Mouse (Mus musculus) midbrain, embryonic 14.5 days (tissue): ENCODE results near the gene Olfr1221. TPM values are rescaled to one million over a fixed set of nuclear protein-coding genes. Genes with fewer than 3 reads are reported as not detected.

Experiments
- ATAC-seq: fragments of 200-750 bp; cut with Nextera tagmentation; 2 replicates; pipeline ENCODE4 v1.8.0; 2017; ENCODE audit warnings: moderate number of reproducible peaks, moderate library complexity; ENCODE audit not compliant: low FRiP score, low TSS enrichment
- DNase-seq: peaks from one replicate; pipeline ENCODE4 v3.0.0-alpha.2; 2015
- H3K27ac ChIP-seq: fragments of 300-500 bp; sonication (generic); replicated peaks from 2 replicates; pipeline ENCODE4 v1.5.1; 2014; ENCODE audit warnings: mild to moderate bottlenecking, low read depth, low read length, moderate library complexity
- H3K27me3 ChIP-seq: fragments of 300-500 bp; sonication (generic); 2 replicates; pipeline ENCODE4 v1.6.1; 2014; ENCODE audit warnings: low read length, control low read depth, mixed read lengths; ENCODE audit not compliant: control insufficient read depth, insufficient read depth
- H3K36me3 ChIP-seq: fragments of 300-500 bp; sonication (generic); 2 replicates; pipeline ENCODE4 v1.6.1; 2014; ENCODE audit warnings: low read length, control low read depth; ENCODE audit not compliant: control insufficient read depth, insufficient read depth
- H3K4me1 ChIP-seq: fragments of 300-500 bp; sonication (generic); 2 replicates; pipeline ENCODE4 v1.6.1; 2014; ENCODE audit warnings: mild to moderate bottlenecking, antibody characterized with exemption, low read length, control low read depth; ENCODE audit not compliant: control insufficient read depth, insufficient read depth
- H3K4me2 ChIP-seq: fragments of 300-500 bp; sonication (generic); 2 replicates; pipeline ENCODE4 v1.6.1; 2014; ENCODE audit warnings: mild to moderate bottlenecking, low read length, moderate library complexity
- H3K4me3 ChIP-seq: fragments of 300-500 bp; sonication (generic); replicated peaks from 2 replicates; pipeline ENCODE4 v1.5.1; 2014; ENCODE audit warnings: low read depth, low read length
- H3K9ac ChIP-seq: fragments of 300-500 bp; sonication (generic); replicated peaks from 2 replicates; pipeline ENCODE4 v1.6.1; 2014; ENCODE audit warnings: mild to moderate bottlenecking, low read length, moderate library complexity
- H3K9me3 ChIP-seq: fragments of 300-500 bp; sonication (generic); 2 replicates; pipeline ENCODE4 v1.6.1; 2016; ENCODE audit warnings: low read length, control low read depth, mixed read lengths; ENCODE audit not compliant: control insufficient read depth
- polyA plus RNA-seq: library from polyadenylated mRNA; unstranded; fragments of >200 nt; fragmentation: Nextera tagmentation; extraction: Ambion mirVana; gene quantifications from 2 replicates; pipeline ENCODE4 v1.2.1, GENCODE M21; 2014

Gene Olfr1221
- polyA plus RNA-seq, 1 experiment from 2014 or later = not detected

- Histone ChIP-seq H3K27me3 (no peaks in the 10 kb centered on the region), H3K9ac (no peak overlapping the region), H3K36me3 (no peaks in the 10 kb centered on the region), H3K27ac (no peak overlapping the region), H3K4me2 (no peak overlapping the region), H3K9me3 (no peaks in the 10 kb centered on the region), H3K4me1 (no peaks in the 10 kb centered on the region), H3K4me3 (no peak overlapping the region)
- ATAC-seq = no peak
- DNase-seq = no peak
These were observed 35.6 kb downstream of the Olfr1221 start for GRCm38 (mm10) chr2:89081487-89081886.

GRCm38 (mm10) chr2:89061087-89061486 lies 56.0 kb downstream of the Olfr1221 start, which contains the start of gene Olfr1218:
TSS of gene Olfr1218 (minus strand) at chr2:89061187.
- H3K4me3 ChIP-seq = no peak within 1 kb of the TSS
- H3K9ac ChIP-seq = no peak within 1 kb of the TSS
- no peaks in the 10 kb centered on the region for H3K27me3 ChIP-seq
- no peaks in the 10 kb centered on the region for H3K4me1 ChIP-seq
- no peaks in the 10 kb centered on the region for H3K36me3 ChIP-seq
- ATAC-seq = no peak
- H3K4me2 ChIP-seq = no peak within 1 kb of the TSS
- DNase-seq = no peak
- no peak within 1 kb of the TSS for H3K27ac ChIP-seq
- no peaks in the 10 kb centered on the region for H3K9me3 ChIP-seq

Other genes with a start within 250 kb of the Olfr1221 start
- gene Olfr1208, start 215.0 kb downstream of the Olfr1221 start, polyA plus RNA-seq = not detected in 2 replicates
- gene Olfr1209, start 202.1 kb downstream of the Olfr1221 start, polyA plus RNA-seq = not detected in 2 replicates
- gene Olfr1211, start 179.2 kb downstream of the Olfr1221 start, polyA plus RNA-seq = not detected in 2 replicates
- gene Olfr1212, start 163.3 kb downstream of the Olfr1221 start, polyA plus RNA-seq = not detected in 2 replicates
- gene Gm13762, start 137.0 kb downstream of the Olfr1221 start, polyA plus RNA-seq = not detected in 2 replicates
- gene Olfr1214, start 124.6 kb downstream of the Olfr1221 start, polyA plus RNA-seq = not detected in 2 replicates
- not detected in 2 replicates for gene Olfr1215, start 110.3 kb downstream of the Olfr1221 start, polyA plus RNA-seq
- not detected in 2 replicates for gene Olfr1216, start 98.9 kb downstream of the Olfr1221 start, polyA plus RNA-seq
- gene Olfr1217, start 85.2 kb downstream of the Olfr1221 start, polyA plus RNA-seq = not detected in 2 replicates
- gene Olfr1218, start 56.1 kb downstream of the Olfr1221 start, polyA plus RNA-seq = not detected in 2 replicates
- not detected in 2 replicates for gene Olfr1219, start 33.8 kb downstream of the Olfr1221 start, polyA plus RNA-seq
- not detected in 2 replicates for gene Olfr1220, start 10.4 kb downstream of the Olfr1221 start, polyA plus RNA-seq
- not detected in 2 replicates for gene Olfr1222, start 15.8 kb upstream of the Olfr1221 start, polyA plus RNA-seq
- gene Olfr1223, start 34.3 kb upstream of the Olfr1221 start, polyA plus RNA-seq = not detected in 2 replicates
- gene Olfr1224-ps1, start 46.8 kb upstream of the Olfr1221 start, polyA plus RNA-seq = not detected in 2 replicates
- gene Olfr1225, start 57.4 kb upstream of the Olfr1221 start, polyA plus RNA-seq = not detected in 2 replicates
- gene Olfr1226, start 82.8 kb upstream of the Olfr1221 start, polyA plus RNA-seq = not detected in 2 replicates
- gene Olfr1228, start 136.8 kb upstream of the Olfr1221 start, polyA plus RNA-seq = not detected in 2 replicates
- not detected in 2 replicates for gene Olfr1229, start 170.7 kb upstream of the Olfr1221 start, polyA plus RNA-seq
- gene Olfr1230, start 180.0 kb upstream of the Olfr1221 start, polyA plus RNA-seq = not detected in 2 replicates
- gene Olfr1231, start 189.8 kb upstream of the Olfr1221 start, polyA plus RNA-seq = not detected in 2 replicates
- not detected in 2 replicates for gene Olfr1232, start 212.4 kb upstream of the Olfr1221 start, polyA plus RNA-seq
- gene Olfr1233, start 225.1 kb upstream of the Olfr1221 start, polyA plus RNA-seq = not detected in 2 replicates
- gene Olfr1234, start 247.6 kb upstream of the Olfr1221 start, polyA plus RNA-seq = not detected in 2 replicates